Mouse (Mus musculus): ENCODE results near the gene Gm10337. TPM values are rescaled to one million over a fixed set of nuclear protein-coding genes. Genes with fewer than 3 reads are reported as not detected.

The Gm10337 gene
- polyA plus RNA-seq, 1 experiment from 2014 or later: not detected

DNA sequence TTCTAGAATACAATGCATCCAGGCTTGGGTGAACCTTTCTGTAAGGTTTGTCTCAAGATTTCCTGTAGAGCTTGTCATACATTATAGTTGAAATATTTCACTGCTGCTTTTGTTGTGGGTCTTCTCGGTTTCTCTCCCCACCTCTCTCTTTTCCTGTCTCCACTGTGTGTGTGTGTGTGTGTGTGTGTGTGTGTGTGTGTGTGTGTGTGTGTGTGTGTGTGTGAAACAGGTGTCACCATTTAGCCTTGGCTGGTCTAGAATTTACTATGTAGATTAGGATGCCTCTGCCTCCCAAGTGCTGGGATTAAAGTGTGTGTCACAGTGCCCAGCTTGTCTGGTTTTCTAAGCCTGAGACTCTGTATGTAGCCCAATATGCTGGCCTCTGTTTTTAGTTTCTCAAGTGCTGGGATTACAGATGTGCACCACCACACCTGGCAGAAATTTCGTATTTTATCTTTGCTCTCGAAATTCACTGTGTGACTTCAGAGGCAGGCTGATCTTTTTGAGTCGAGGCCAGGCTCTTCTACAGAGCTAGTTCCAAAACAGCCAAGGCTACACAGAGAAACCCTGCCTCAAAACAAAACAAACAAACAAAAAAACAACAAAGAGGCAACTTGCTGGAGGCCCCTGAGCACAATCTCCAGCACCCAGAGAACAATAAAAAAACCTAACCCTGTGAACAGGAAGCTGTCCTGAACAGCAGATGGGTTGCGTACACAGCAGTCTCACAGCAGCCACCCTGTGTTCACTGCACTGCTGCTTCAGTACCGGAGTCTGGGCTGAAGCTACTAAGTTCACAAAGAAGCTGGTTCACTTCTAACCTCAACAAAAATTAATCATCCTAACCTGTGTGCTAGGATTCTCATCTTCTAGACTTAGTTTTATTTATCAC is 22.8 kb downstream of the Gm10337 start:
- Histone ChIP-seq H3K9me3 (replicated peaks; ENCODE audit: control insufficient read depth, low read length) (no peaks in the 10 kb centered on the region), H3K36me3 (ENCODE audit: control insufficient read depth, insufficient read depth) (peaks cover 22% of the 10 kb centered on the region), H3K4me1 (ENCODE audit: control insufficient read depth, low read depth, low read length) (no peaks in the 10 kb centered on the region), H3K27ac (ENCODE audit: low read length) (no peak overlapping the region), H3K4me3 (ENCODE audit: low read depth, low read length) (no peak overlapping the region), H3K27me3 (ENCODE audit: control insufficient read depth, insufficient read depth, low read depth, low read length) (no peaks in the 10 kb centered on the region), H3K4me2 (ENCODE audit: low read depth, low read length) (no peak overlapping the region), H3K9ac (ENCODE audit: low read depth, low read length) (no peak overlapping the region)
- 75% methylated on average over 6 of the region's 6 CpGs for WGBS (ENCODE audit: insufficient replicate concordance)
- ATAC-seq (ENCODE audit: low read depth): no peak

DNA sequence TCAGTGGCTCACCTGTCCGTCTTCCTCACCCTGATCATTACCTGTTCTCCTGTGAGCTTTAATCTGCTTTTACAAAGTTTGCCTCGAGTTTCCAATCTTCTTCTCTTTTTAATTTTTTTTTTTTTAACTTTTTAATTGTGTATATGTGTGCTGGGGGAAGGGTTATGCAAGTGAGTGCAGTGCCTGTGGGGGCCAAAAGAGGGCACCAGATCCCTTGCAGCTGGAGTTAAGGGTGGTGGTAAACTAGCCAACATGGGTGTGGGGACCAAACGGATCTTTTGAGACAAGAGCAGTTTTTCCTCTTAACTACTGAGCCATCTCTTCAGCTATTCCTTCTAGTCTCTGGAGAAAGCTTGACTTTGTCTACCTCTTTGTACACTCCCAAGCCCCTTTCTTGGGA is 24.4 kb downstream of the Gm10337 start:
- WGBS (ENCODE audit: insufficient replicate concordance): 63% methylated on average over 3 of the region's 3 CpGs
- H3K36me3 ChIP-seq (ENCODE audit: control insufficient read depth, insufficient read depth): peaks cover 16% of the 10 kb centered on the region
- ATAC-seq (ENCODE audit: low read depth): no peak

DNA sequence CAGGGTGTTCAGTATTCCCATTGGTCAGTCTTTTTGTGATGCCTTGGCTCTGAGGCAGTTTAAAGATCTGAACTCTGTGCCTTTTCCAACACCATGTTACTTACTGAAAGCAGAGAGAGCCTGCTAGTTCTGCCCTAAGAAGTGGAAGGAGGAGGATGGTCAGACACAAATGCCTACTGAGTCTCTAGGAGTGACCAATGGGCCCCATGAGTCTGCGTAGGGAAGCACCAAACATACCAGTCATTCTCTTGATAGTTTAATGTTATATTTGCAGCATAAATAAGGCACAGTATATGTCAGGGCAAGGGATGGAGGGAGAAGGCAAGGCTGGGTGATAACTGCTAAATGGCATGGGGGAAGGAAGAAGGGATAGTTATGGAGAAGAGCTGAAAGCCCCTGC is 24.9 kb downstream of the Gm10337 start:
- ATAC-seq (ENCODE audit: low read depth): no peak
- H3K4me2 ChIP-seq (ENCODE audit: low read depth, low read length): no peak overlapping the region
- H3K27me3 ChIP-seq (ENCODE audit: control insufficient read depth, insufficient read depth, low read depth, low read length): no peaks in the 10 kb centered on the region
- no peak overlapping the region for H3K9ac ChIP-seq (ENCODE audit: low read depth, low read length)
- no peaks in the 10 kb centered on the region for H3K4me1 ChIP-seq (ENCODE audit: control insufficient read depth, low read depth, low read length)
- no peak overlapping the region for H3K27ac ChIP-seq (ENCODE audit: low read length)
- peaks cover 16% of the 10 kb centered on the region for H3K36me3 ChIP-seq (ENCODE audit: control insufficient read depth, insufficient read depth)
- no peak overlapping the region for H3K4me3 ChIP-seq (ENCODE audit: low read depth, low read length)
- no peaks in the 10 kb centered on the region for H3K9me3 ChIP-seq (replicated peaks; ENCODE audit: control insufficient read depth, low read length)
- WGBS (ENCODE audit: insufficient replicate concordance): 86% methylated on average over 1 of the region's 1 CpGs

More for the DNA sequence above, 24.4 kb downstream of the Gm10337 start:
- H3K27me3 ChIP-seq (ENCODE audit: control insufficient read depth, insufficient read depth, low read depth, low read length): no peaks in the 10 kb centered on the region
- no peaks in the 10 kb centered on the region for H3K4me1 ChIP-seq (ENCODE audit: control insufficient read depth, low read depth, low read length)
- no peak overlapping the region for H3K27ac ChIP-seq (ENCODE audit: low read length)
- no peak overlapping the region for H3K4me2 ChIP-seq (ENCODE audit: low read depth, low read length)
- H3K9me3 ChIP-seq (replicated peaks; ENCODE audit: control insufficient read depth, low read length): no peaks in the 10 kb centered on the region
- no peak overlapping the region for H3K4me3 ChIP-seq (ENCODE audit: low read depth, low read length)
- H3K9ac ChIP-seq (ENCODE audit: low read depth, low read length): no peak overlapping the region

DNA sequence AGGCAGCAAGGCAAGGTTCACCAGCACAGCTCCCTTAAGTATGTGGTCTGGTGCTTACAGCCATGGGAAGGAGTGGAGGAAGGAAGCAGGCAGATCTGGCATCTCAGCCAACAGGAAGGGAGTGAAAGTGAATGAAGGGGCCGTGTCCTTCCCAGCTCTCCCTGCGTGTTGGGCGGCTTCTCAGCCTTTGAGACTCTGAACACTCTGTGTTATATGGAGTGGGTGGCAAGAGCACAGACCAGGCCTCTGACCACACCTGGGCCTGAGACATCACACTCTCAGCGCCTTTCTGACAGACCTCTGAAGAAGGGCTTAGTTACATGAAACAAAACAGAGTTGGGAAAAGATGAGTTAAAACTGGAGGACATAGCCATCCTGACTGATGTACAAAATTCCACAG is 27.0 kb downstream of the Gm10337 start:
- 56% methylated on average over 4 of the region's 4 CpGs for WGBS (ENCODE audit: insufficient replicate concordance)
- H3K27me3 ChIP-seq (ENCODE audit: control insufficient read depth, insufficient read depth, low read depth, low read length): no peaks in the 10 kb centered on the region
- peaks cover 16% of the 10 kb centered on the region for H3K36me3 ChIP-seq (ENCODE audit: control insufficient read depth, insufficient read depth)
- H3K4me1 ChIP-seq (ENCODE audit: control insufficient read depth, low read depth, low read length): no peaks in the 10 kb centered on the region
- no peak overlapping the region for H3K27ac ChIP-seq (ENCODE audit: low read length)
- no peak overlapping the region for H3K4me2 ChIP-seq (ENCODE audit: low read depth, low read length)
- no peak for ATAC-seq (ENCODE audit: low read depth)
- no peaks in the 10 kb centered on the region for H3K9me3 ChIP-seq (replicated peaks; ENCODE audit: control insufficient read depth, low read length)
- H3K4me3 ChIP-seq (ENCODE audit: low read depth, low read length): no peak overlapping the region
- no peak overlapping the region for H3K9ac ChIP-seq (ENCODE audit: low read depth, low read length)

DNA sequence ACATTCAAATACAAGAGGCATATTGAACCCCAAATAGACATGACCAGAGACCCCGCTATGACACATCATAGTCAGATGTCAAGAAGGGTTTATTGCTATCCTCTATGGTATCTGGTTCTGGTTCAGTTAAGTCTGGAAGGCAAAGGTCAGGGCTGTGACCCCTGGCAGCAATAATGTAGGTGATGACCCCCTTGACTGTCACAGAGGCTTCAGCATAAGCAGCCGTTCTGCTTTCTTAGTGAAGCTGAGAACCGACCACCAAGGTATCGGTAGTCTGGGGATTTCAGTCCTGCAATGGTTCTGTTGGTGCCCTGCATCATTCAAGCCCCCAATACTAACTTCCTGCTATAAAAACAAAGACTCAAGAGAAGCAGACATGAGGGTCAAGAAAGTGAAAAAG is 28.1 kb downstream of the Gm10337 start:
- no peak overlapping the region for H3K4me3 ChIP-seq (ENCODE audit: low read depth, low read length)
- no peak overlapping the region for H3K27ac ChIP-seq (ENCODE audit: low read length)
- H3K9me3 ChIP-seq (replicated peaks; ENCODE audit: control insufficient read depth, low read length): no peaks in the 10 kb centered on the region
- WGBS (ENCODE audit: insufficient replicate concordance): 78% methylated on average over 4 of the region's 4 CpGs
- H3K9ac ChIP-seq (ENCODE audit: low read depth, low read length): no peak overlapping the region
- H3K4me2 ChIP-seq (ENCODE audit: low read depth, low read length): no peak overlapping the region
- ATAC-seq (ENCODE audit: low read depth): no peak
- H3K36me3 ChIP-seq (ENCODE audit: control insufficient read depth, insufficient read depth): peaks cover 16% of the 10 kb centered on the region
- no peaks in the 10 kb centered on the region for H3K27me3 ChIP-seq (ENCODE audit: control insufficient read depth, insufficient read depth, low read depth, low read length)
- no peaks in the 10 kb centered on the region for H3K4me1 ChIP-seq (ENCODE audit: control insufficient read depth, low read depth, low read length)

DNA sequence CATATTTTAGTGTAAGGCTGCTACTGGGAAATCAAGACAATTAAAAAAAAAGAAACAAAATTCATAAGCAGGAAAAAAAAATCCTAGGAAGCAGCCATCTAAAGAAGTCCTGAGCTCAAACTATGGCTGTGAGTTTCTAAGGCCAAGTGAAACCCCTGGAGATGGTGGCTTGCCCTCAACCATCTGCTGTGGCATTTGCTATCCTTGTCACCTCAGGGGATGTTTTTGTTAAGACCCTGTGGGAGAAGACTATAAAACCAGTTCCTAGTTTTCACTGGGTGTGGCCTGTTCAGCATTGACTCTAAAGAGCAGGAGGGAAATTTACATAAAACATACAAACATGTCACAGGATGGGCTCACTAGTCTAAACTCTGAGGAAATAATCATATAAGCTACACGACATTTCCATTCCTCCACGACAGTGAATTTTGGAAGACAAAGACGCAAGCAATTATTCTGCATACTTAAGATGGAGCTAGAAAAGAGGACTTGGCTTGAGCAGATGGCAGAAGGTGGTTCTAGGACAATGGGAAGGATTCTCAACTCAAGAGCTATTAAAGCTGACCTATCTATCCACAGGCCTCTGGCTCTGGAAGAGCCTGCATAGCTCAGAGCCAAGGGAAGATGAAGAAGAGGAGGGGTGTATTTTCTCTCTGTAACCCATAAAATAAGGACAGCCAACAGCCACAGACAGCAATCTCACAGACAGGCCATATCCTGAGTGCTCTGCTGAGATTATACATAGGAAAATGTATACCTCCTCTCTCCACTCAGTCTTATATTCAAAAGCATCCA is 28.8 kb downstream of the Gm10337 start:
- Histone ChIP-seq H3K4me3 (ENCODE audit: low read depth, low read length) (no peak overlapping the region), H3K9me3 (replicated peaks; ENCODE audit: control insufficient read depth, low read length) (no peaks in the 10 kb centered on the region), H3K27me3 (ENCODE audit: control insufficient read depth, insufficient read depth, low read depth, low read length) (no peaks in the 10 kb centered on the region), H3K36me3 (ENCODE audit: control insufficient read depth, insufficient read depth) (peaks cover 16% of the 10 kb centered on the region), H3K27ac (ENCODE audit: low read length) (no peak overlapping the region), H3K9ac (ENCODE audit: low read depth, low read length) (no peak overlapping the region), H3K4me2 (ENCODE audit: low read depth, low read length) (no peak overlapping the region), H3K4me1 (ENCODE audit: control insufficient read depth, low read depth, low read length) (no peaks in the 10 kb centered on the region)
- 78% methylated on average over 3 of the region's 3 CpGs for WGBS (ENCODE audit: insufficient replicate concordance)
- no peak for ATAC-seq (ENCODE audit: low read depth)

DNA sequence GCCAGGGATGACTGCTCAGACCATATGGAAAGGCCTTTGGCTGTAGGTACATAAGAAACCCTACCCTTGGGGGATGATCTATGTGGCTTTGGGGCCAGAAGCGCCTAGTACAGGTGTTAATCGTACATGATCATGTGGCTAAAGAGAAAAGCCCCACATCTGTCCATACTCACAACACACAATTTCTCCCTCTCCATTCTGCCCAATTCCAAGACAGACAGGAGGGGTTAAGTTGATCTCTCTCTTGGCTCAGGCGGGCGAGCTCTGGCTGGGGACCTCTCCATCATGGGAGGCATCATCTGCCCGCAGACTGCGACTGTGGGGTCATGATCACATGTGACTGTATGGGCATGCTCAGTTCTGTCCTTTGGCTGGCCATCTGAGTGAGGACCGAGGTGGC is 30.4 kb downstream of the Gm10337 start:
- ATAC-seq (ENCODE audit: low read depth): no peak
- no peak overlapping the region for H3K4me3 ChIP-seq (ENCODE audit: low read depth, low read length)

DNA sequence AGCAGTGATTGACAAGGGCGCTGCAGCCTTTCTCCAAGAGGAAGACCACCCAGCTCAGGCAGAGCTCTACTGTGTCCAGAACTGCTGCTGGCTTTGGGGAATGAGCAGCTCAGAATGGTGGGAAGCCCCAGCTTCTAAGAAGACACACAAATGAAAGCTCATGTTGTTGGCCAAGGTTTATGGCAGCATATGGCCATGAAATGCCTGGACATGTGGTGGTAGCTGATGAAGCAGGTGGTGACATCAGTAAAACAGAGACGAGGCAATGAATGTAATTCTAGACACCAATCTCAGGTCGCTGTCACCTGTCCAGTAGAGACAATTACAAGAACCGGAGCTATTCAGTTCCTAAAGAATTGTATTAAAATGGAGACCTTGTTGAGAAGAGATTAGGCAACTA is 41.3 kb downstream of the Gm10337 start:
- ATAC-seq (ENCODE audit: low read depth): no peak
- WGBS (ENCODE audit: insufficient replicate concordance): 79% methylated on average over 4 of the region's 4 CpGs
- H3K36me3 ChIP-seq (ENCODE audit: control insufficient read depth, insufficient read depth): peaks cover 24% of the 10 kb centered on the region

More for the DNA sequence above, 30.4 kb downstream of the Gm10337 start:
- Histone ChIP-seq H3K4me2 (ENCODE audit: low read depth, low read length) (no peak overlapping the region), H3K9me3 (replicated peaks; ENCODE audit: control insufficient read depth, low read length) (no peaks in the 10 kb centered on the region), H3K27me3 (ENCODE audit: control insufficient read depth, insufficient read depth, low read depth, low read length) (no peaks in the 10 kb centered on the region), H3K36me3 (ENCODE audit: control insufficient read depth, insufficient read depth) (peaks cover 13% of the 10 kb centered on the region), H3K27ac (ENCODE audit: low read length) (no peak overlapping the region), H3K9ac (ENCODE audit: low read depth, low read length) (no peak overlapping the region), H3K4me1 (ENCODE audit: control insufficient read depth, low read depth, low read length) (no peaks in the 10 kb centered on the region)
- 82% methylated on average over 7 of the region's 7 CpGs for WGBS (ENCODE audit: insufficient replicate concordance)

DNA sequence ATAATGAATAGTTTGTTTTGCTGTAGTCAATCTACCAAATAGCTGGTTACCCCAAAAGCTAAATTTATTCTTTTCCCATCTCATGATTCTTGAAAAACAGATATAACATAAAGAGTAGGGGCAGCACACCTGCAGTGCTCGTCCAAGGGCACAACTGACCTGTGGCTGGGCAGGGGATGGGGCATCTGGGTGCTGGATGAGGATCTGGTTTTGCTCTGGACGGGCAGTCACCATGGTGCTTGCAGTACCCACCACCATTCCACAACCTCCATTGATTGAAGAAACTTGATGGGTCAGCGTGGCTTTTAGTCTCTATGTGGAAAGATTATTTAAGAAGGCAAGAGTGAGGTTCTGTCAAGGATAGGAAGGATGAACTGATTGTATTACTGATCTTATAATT is 42.7 kb downstream of the Gm10337 start:
- H3K27me3 ChIP-seq (ENCODE audit: control insufficient read depth, insufficient read depth, low read depth, low read length): no peaks in the 10 kb centered on the region
- H3K9ac ChIP-seq (ENCODE audit: low read depth, low read length): no peak overlapping the region
- no peak overlapping the region for H3K27ac ChIP-seq (ENCODE audit: low read length)
- peaks cover 20% of the 10 kb centered on the region for H3K36me3 ChIP-seq (ENCODE audit: control insufficient read depth, insufficient read depth)
- 79% methylated on average over 3 of the region's 3 CpGs for WGBS (ENCODE audit: insufficient replicate concordance)
- H3K4me1 ChIP-seq (ENCODE audit: control insufficient read depth, low read depth, low read length): no peaks in the 10 kb centered on the region
- no peak overlapping the region for H3K4me3 ChIP-seq (ENCODE audit: low read depth, low read length)
- H3K4me2 ChIP-seq (ENCODE audit: low read depth, low read length): no peak overlapping the region
- no peak for ATAC-seq (ENCODE audit: low read depth)
- no peaks in the 10 kb centered on the region for H3K9me3 ChIP-seq (replicated peaks; ENCODE audit: control insufficient read depth, low read length)

More for the DNA sequence above, 41.3 kb downstream of the Gm10337 start:
- H3K4me2 ChIP-seq (ENCODE audit: low read depth, low read length): no peak overlapping the region
- H3K9me3 ChIP-seq (replicated peaks; ENCODE audit: control insufficient read depth, low read length): no peaks in the 10 kb centered on the region
- H3K4me1 ChIP-seq (ENCODE audit: control insufficient read depth, low read depth, low read length): no peaks in the 10 kb centered on the region
- H3K27me3 ChIP-seq (ENCODE audit: control insufficient read depth, insufficient read depth, low read depth, low read length): no peaks in the 10 kb centered on the region
- H3K27ac ChIP-seq (ENCODE audit: low read length): no peak overlapping the region
- H3K9ac ChIP-seq (ENCODE audit: low read depth, low read length): no peak overlapping the region
- H3K4me3 ChIP-seq (ENCODE audit: low read depth, low read length): no peak overlapping the region
